Mouse (Mus musculus): ENCODE measurements around the gene Tmcc1.

Tmcc1 gene

DNA sequence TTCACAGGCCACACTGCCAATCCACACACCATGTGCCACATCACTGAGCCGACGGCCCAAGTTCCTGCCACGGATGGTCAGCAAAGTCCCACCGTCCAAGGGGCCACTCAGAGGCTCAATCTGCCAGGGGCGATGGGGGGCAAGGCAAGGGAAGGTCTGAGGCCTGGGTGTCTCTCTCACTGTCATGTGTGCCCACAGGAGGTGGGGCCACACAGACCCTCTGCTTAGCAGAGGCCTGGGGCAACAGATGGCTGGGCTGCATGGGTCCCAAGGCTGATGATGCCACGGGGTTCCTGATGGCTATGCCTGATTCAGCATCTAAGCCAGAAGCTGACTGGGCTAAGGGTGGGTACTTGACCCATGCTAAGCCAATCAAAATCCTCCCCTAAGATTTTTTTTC is 224.6 kb downstream of the Tmcc1 start:
- no peak for DNase-seq
